Mouse (Mus musculus): ENCODE results near the gene Kel.

Kel gene

GRCm38 (mm10) chr6:41646220-41646619 is 57.9 kb downstream of the Kel start:
- no peak for DNase-seq (ENCODE audit: low read depth, low spot score)

GRCm38 (mm10) chr6:41643227-41643626 is 60.9 kb downstream of the Kel start:
- DNase-seq (ENCODE audit: low read depth, low spot score), result no peak

GRCm38 (mm10) chr6:41642765-41643164 is 61.4 kb downstream of the Kel start:
- DNase-seq (ENCODE audit: low read depth, low spot score), result no peak

- no peak for DNase-seq (ENCODE audit: low read depth, low spot score)
These were observed 62.8 kb downstream of the Kel start for GRCm38 (mm10) chr6:41641173-41641866.

GRCm38 (mm10) chr6:41640449-41640848 is 63.7 kb downstream of the Kel start:
- DNase-seq (ENCODE audit: low read depth, low spot score), result no peak

- no peak for DNase-seq (ENCODE audit: low read depth, low spot score)
These were observed 66.1 kb downstream of the Kel start for GRCm38 (mm10) chr6:41637927-41638506.

- DNase-seq (ENCODE audit: low read depth, low spot score), result no peak
These were observed 66.7 kb downstream of the Kel start for GRCm38 (mm10) chr6:41637393-41637792.
